Mouse (Mus musculus) forebrain, embryonic 16.5 days (tissue): Measurements from ENCODE around the gene Rpsa. TPM values are rescaled to one million over a fixed set of nuclear protein-coding genes. Genes with fewer than 3 reads are reported as not detected.
A peak's percentile ranks its signal among the peaks of the same experiment; 100 is the strongest.

Experiments
- ATAC-seq: fragments of 200-750 bp; cut with Nextera tagmentation; 2 replicates; pipeline ENCODE4 v1.8.0; 2017; ENCODE audit warnings: mild to moderate bottlenecking, moderate library complexity
- H3K27ac ChIP-seq: fragments of 300-500 bp; sonication (generic); 2 replicates; pipeline ENCODE4 v1.5.1; 2014; ENCODE audit warnings: low read length, control low read depth
- H3K27me3 ChIP-seq: fragments of 300-500 bp; sonication (generic); replicated peaks from 2 replicates; pipeline ENCODE4 v1.6.1; 2014; ENCODE audit warnings: low read length; ENCODE audit not compliant: control insufficient read depth, insufficient read depth
- H3K36me3 ChIP-seq: fragments of 300-500 bp; sonication (generic); 2 replicates; pipeline ENCODE4 v1.6.1; 2014; ENCODE audit not compliant: control insufficient read depth, insufficient read depth
- H3K4me1 ChIP-seq: fragments of 300-500 bp; sonication (generic); replicated peaks from 2 replicates; pipeline ENCODE4 v1.6.1; 2014; ENCODE audit warnings: low read length; ENCODE audit not compliant: control insufficient read depth, insufficient read depth
- H3K4me2 ChIP-seq: fragments of 300-500 bp; sonication (generic); 2 replicates; pipeline ENCODE4 v1.6.1; 2014; ENCODE audit warnings: mild to moderate bottlenecking, low read length, control low read depth
- H3K4me3 ChIP-seq: fragments of 300-500 bp; sonication (generic); replicated peaks from 2 replicates; pipeline ENCODE4 v1.5.1; 2014; ENCODE audit warnings: mild to moderate bottlenecking, low read length, control low read depth
- H3K9ac ChIP-seq: fragments of 300-500 bp; sonication (generic); replicated peaks from 2 replicates; pipeline ENCODE4 v1.6.1; 2014; ENCODE audit warnings: low read depth, low read length, control low read depth
- H3K9me3 ChIP-seq: fragments of 300-500 bp; sonication (generic); 2 replicates; pipeline ENCODE4 v1.6.1; 2016; ENCODE audit warnings: low read length; ENCODE audit not compliant: control insufficient read depth
- WGBS: fragments of 180-500 bp; shearing (Covaris S2); extraction: QIAGEN DNeasy Blood & Tissue Kit; methylation state at CpG from one replicate; pipeline ENCODE4 v1.1.7; 2014; 5-methylcytosine and 5-hydroxymethylcytosine counted together
- polyA plus RNA-seq: library from polyadenylated mRNA; unstranded; fragments of >200 nt; fragmentation: Nextera tagmentation; extraction: Ambion mirVana; gene quantifications from 2 replicates; pipeline ENCODE4 v1.2.1, GENCODE M21; 2015

Gene Rpsa
- polyA plus RNA-seq: 953 and 1,017 TPM in 2 replicates

DNA sequence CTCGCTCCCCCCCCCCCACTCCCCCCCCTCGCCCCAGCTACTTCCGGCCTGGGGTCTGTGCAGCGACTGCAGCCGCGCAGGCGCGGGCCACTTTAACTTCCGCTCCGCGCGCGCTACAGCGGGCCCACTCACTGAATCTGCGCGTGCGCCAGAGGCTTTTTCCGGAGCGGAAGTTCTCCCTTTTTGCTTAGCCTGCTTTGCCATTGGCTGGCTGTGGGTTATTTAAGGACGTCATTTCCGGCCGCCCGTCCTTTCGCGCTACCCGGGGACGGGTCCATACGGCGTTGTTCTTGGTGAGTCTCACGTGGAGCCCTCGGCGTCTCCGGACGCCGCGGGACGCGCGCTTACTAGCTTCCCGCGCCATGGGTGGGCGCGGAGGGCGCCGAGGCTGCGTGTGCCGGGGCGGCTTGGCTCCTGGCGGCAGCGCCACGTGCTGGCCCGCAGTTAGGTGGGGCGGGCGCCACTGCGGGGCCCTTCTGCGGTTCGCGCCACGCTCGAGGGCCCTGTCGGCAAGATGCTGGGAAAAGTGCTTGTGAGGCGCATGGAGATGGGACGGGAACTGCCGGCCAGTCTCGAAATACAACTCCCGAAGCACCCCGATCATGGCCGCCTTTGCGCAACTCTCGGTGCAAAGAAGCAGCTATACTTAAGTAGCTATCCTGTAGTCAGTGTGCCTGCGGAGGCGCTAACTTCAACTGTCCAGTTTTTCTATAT, at the start of gene Rpsa:
Rpsa (plus strand) TSS at position 152 of the 714 bp plus-strand sequence.
- H3K4me1 ChIP-seq: peaks cover 16% of the 10 kb centered on the region
- H3K9me3 ChIP-seq: no peaks in the 10 kb centered on the region
- H3K4me2 ChIP-seq: peak within 1 kb of the TSS; percentile 93
- peak; percentile 98 for ATAC-seq
- peaks cover 24% of the 10 kb centered on the region for H3K36me3 ChIP-seq
- no peaks in the 10 kb centered on the region for H3K27me3 ChIP-seq
- WGBS: under 1% methylated on average over 69 of the region's 72 CpGs
- peak within 1 kb of the TSS; percentile 96 for H3K9ac ChIP-seq
- peak within 1 kb of the TSS; percentile 100 for H3K4me3 ChIP-seq
- peak within 1 kb of the TSS; percentile 84 for H3K27ac ChIP-seq

DNA sequence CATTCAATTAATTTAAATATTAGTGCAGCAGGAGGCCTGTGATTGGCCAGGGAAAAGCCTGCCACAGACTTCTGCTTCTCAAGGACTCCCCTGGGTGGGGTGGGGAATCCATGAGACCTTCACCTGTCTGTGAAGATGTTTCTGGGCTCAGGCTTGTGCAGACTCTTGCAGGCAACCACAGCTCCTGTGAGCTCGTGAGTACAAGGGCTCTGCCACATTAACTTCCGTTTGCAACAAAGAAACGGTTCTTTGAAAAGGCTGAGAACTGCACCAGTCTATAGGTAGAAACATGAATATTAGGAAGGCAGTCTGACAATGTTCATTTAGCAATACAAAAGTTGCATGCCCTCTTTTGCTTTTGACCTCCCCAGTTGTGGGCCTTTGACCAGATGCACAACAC, 49.2 kb upstream of the Rpsa start:
- Histone ChIP-seq H3K27ac (no peak overlapping the region), H3K4me1 (no peaks in the 10 kb centered on the region), H3K36me3 (no peaks in the 10 kb centered on the region), H3K4me2 (no peak overlapping the region), H3K9ac (no peak overlapping the region), H3K9me3 (no peaks in the 10 kb centered on the region), H3K27me3 (no peaks in the 10 kb centered on the region), H3K4me3 (no peak overlapping the region)
- no peak for ATAC-seq
- WGBS: 67% methylated on average over 3 of the region's 3 CpGs

DNA sequence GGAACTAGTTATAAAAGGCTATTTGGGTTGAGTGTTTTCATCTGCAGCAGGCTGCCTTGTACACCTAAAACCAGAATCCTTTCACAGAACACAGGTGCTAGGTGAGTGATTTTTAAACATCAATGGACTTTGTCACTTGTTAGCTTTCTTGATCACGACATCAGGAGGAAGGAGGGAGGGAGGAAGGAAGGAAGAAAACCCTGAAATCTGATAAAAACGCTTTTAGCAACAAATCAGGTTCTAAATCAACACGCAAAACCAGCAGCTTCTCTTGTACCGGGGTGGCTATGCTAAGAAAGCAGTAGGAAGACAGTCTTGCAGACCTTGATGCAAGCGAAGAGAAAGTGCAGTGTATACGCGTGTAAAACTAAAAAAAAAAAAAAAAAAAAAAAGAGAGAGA, 47.6 kb upstream of the Rpsa start:
- H3K9me3 ChIP-seq: no peaks in the 10 kb centered on the region
- ATAC-seq: no peak
- H3K4me2 ChIP-seq: no peak overlapping the region
- H3K4me3 ChIP-seq: no peak overlapping the region
- WGBS: 79% methylated on average over 7 of the region's 7 CpGs
- no peaks in the 10 kb centered on the region for H3K36me3 ChIP-seq
- no peak overlapping the region for H3K9ac ChIP-seq
- H3K27ac ChIP-seq: no peak overlapping the region
- H3K4me1 ChIP-seq: no peaks in the 10 kb centered on the region
- no peaks in the 10 kb centered on the region for H3K27me3 ChIP-seq

DNA sequence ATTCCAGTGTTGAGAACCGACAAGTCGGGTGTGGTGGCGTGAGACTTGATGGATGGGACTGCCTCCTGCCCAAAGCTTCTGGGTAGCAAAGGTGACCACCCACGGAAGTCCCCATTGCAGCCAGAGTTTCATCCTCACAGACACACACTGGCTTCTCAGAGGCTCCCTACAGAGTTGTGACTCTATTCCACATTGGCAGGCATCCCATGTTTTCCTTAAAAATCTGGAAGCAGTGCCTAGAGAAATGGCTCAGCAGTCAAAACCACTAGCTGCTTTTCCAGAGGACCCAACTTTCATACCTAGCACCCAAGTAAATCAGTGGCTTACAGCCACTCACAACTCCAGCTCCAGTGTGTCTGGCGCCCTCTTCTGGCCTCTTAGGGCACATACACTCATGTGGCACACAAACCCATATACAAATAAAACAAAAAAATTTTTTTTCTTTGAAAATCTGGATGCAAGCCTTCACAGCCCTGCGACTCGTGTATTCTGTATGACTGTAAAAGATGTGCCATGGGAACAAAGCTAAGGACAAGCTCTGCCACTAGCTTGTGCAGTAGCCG, 46.9 kb upstream of the Rpsa start:
- no peaks in the 10 kb centered on the region for H3K27me3 ChIP-seq
- 81% methylated on average over 8 of the region's 8 CpGs for WGBS
- H3K27ac ChIP-seq: no peak overlapping the region
- H3K36me3 ChIP-seq: no peaks in the 10 kb centered on the region
- no peak overlapping the region for H3K4me2 ChIP-seq
- no peak overlapping the region for H3K9ac ChIP-seq
- H3K4me3 ChIP-seq: no peak overlapping the region
- H3K9me3 ChIP-seq: no peaks in the 10 kb centered on the region
- ATAC-seq: no peak
- no peaks in the 10 kb centered on the region for H3K4me1 ChIP-seq

DNA sequence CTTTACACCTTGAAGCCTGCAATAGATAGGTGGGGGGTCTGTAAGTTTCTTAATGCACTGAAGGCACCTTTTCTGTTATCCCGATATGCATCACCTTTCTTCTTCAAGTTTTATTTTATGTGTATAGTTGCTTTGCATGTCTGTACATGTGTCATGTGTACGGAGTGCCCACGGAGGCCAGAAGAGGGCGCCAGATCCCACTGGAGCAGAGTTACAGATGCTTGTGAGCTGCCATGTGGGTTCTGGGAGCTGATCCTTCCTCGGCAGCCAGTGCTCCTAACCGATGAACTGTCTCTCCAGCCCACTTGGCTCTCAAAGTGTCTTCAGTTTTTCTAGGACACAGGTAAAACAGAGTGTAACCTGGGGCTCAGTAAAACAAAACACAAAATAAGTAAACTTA, 46.2 kb upstream of the Rpsa start:
- H3K27ac ChIP-seq: no peak overlapping the region
- no peak for ATAC-seq
- no peaks in the 10 kb centered on the region for H3K27me3 ChIP-seq
- no peaks in the 10 kb centered on the region for H3K9me3 ChIP-seq
- no peaks in the 10 kb centered on the region for H3K4me1 ChIP-seq
- no peaks in the 10 kb centered on the region for H3K36me3 ChIP-seq
- WGBS: 73% methylated on average over 6 of the region's 6 CpGs
- H3K9ac ChIP-seq: no peak overlapping the region
- no peak overlapping the region for H3K4me3 ChIP-seq
- no peak overlapping the region for H3K4me2 ChIP-seq

DNA sequence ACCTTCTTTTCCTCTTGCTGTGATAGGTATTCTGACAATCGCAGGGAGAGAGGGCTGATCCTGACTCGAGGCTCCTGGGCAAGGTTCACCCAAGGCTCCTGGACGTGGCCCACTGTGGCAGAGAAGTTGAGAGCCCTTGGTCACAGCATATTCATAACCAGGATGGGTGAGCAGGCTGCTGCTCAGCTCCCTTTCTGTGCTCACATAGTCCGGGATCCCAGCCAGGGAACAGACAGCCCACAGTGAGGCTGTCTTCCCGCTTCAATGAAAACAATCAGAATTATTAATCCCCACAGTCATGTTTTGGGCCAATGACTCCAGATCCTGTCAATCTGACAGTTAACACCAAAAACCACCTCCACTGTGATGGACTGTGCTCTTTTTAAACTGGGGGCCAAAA, 45.5 kb upstream of the Rpsa start:
- Histone ChIP-seq H3K27ac (no peak overlapping the region), H3K9me3 (no peaks in the 10 kb centered on the region), H3K4me2 (no peak overlapping the region), H3K27me3 (no peaks in the 10 kb centered on the region), H3K4me3 (no peak overlapping the region), H3K9ac (no peak overlapping the region), H3K36me3 (no peaks in the 10 kb centered on the region), H3K4me1 (no peaks in the 10 kb centered on the region)
- 66% methylated on average over 5 of the region's 5 CpGs for WGBS
- ATAC-seq: no peak

DNA sequence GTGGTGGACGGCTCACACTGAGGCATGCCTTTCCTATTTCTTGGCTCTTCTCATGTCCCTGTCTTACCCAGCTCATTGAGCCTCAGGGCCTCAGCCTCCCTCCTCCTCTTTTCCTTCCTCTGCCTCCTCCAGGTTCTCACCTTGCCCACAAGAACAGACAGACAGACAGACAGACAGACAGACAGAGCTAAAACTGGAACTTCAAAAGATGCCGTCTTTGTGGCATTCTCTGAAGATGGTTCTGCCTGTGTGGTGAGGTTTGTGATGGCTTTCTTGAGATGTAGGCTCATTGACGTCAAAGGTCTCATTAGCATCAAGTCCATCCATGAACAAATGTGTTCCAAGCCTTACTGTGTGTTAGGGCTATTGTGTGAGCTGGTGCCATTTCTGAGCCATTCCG, 44.8 kb upstream of the Rpsa start:
- Histone ChIP-seq H3K4me3 (no peak overlapping the region), H3K36me3 (no peaks in the 10 kb centered on the region), H3K9me3 (no peaks in the 10 kb centered on the region), H3K9ac (no peak overlapping the region), H3K27ac (no peak overlapping the region), H3K4me2 (no peak overlapping the region), H3K27me3 (no peaks in the 10 kb centered on the region), H3K4me1 (no peaks in the 10 kb centered on the region)
- ATAC-seq: no peak
- WGBS: 66% methylated on average over 4 of the region's 4 CpGs

DNA sequence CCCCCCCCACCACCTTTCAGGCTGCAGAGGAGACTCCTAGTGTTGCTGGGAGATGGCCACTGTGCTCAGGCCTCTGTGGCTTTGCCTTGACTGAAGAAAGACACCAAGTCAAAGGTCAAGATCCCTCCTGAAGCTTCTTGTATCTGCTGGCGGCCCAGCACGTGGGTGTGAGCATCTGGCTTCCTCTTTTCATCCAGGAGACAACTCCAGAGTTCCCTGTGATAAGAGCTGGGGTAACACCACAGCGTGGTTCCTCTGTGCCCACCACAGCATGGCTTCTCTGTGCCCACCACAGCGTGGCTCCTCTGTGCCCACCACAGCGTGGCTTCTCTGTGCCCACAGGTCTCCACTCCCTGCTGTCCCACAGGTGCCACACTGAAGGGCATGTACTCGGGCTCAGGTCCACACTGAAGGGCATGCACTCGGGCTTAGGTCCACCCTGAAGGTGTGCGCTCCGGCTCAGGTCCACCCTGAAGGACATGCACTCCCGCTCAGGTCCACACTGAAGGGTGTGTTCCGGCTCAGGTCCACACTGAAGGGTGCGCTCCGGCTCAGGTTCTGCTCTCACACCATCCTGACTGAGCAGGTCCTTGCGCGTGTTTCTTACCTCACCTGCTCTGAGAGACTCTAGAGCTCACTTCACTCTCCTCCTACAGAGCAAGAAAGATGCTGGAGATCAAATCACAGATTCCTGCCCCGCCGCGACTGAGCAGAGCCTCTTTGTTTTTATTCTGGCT, 44.2 kb upstream of the Rpsa start:
- no peak for ATAC-seq
- WGBS: 85% methylated on average over 18 of the region's 18 CpGs
- Histone ChIP-seq H3K9ac (no peak overlapping the region), H3K27me3 (no peaks in the 10 kb centered on the region), H3K4me2 (no peak overlapping the region), H3K9me3 (no peaks in the 10 kb centered on the region), H3K27ac (no peak overlapping the region), H3K36me3 (no peaks in the 10 kb centered on the region), H3K4me1 (no peaks in the 10 kb centered on the region), H3K4me3 (no peak overlapping the region)

DNA sequence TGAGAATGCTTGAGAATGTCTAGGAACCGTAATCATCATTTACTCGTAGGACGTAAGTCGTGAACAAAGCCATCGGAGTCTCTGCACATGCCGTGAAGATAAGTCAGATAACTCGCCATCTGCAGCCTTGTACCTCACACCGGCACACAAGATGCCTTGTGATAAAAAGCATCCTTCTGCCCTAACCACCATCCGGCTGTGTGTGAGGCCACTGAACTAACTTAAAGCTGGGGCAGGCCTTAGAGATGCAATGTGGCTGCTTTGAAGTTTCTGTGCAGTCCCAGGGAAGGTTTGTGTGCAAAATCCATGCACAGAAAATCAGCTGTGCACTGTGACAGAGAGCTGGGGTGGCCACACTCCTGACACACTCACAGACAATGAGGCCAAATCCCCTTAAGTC, 43.1 kb upstream of the Rpsa start:
- no peak for ATAC-seq
- H3K4me2 ChIP-seq: no peak overlapping the region

More for the DNA sequence above, 43.1 kb upstream of the Rpsa start:
- no peak overlapping the region for H3K27ac ChIP-seq
- no peaks in the 10 kb centered on the region for H3K4me1 ChIP-seq
- no peak overlapping the region for H3K9ac ChIP-seq
- H3K27me3 ChIP-seq: no peaks in the 10 kb centered on the region
- H3K4me3 ChIP-seq: no peak overlapping the region
- peaks cover 2% of the 10 kb centered on the region; the same call in 1 of the 2 replicates for H3K9me3 ChIP-seq
- H3K36me3 ChIP-seq: no peaks in the 10 kb centered on the region
- 90% methylated on average over 9 of the region's 9 CpGs for WGBS
